Mouse (Mus musculus) liver, embryonic 14.5 days (tissue): ENCODE results near the gene Aldh3b1.

Experiments used
- CTCF ChIP-seq: IDR thresholded peaks from 2 replicates; pipeline ENCODE4 v1.5.1; 2016; ENCODE audit warnings: antibody characterized with exemption, low read depth, control low read depth
- EP300 ChIP-seq: IDR thresholded peaks from 2 replicates; pipeline ENCODE4 v1.6.1; 2016; ENCODE audit warnings: antibody characterized with exemption, low read depth

DNA sequence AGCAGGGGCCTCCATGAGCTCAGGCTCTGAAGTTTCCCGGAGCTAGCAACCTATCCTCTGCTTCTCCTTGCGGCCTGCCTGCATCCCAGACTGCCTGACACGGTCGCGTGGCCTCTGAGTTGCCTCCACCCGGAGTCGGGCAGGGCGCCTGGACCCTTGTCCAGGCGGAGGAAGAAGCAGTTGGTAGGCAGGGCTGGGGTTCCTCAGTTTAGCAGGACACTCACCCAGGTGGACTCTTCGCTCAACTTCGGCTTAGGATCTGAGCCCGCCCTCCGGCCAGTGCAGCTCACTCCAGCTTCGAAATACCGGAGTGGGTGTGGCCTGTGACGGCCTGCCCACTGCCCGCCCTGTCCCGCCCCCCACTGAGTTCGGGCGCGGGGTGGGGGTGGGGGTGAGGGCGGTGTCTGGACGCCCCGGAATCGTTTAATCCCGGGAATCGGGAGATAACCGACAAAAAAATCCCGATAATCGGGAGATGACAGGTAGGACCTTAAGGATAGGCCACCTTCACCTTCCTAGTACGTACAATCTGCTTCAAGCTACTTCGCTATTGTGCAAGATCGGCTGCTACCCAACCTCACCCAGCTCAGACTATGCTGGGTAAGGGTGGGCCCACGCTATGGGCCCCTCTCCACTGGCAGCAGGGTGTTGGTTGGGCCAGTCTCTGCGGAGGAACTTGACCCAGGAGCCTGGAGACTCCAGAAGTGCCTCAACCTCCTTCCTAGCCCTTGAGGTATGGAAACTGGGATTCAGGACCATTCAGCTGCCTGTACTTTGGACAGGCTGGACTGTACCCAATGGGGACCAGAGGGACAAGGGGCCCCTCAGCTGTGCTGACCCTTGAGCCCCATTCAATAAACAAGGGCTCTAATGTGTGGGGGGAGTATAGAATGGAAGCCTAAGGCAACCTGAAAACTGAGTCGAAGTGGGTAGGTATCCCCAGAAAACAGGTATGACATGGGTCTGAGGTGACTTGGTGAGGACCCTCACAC is 22.5 kb downstream of the Aldh3b1 start, which contains the start of gene Tcirg1:
- TF ChIP-seq CTCF (no peak), EP300 (no peak)
